Comparison of ENCODE assay signal across 10 mouse cellular contexts in the genomic region with DNA sequence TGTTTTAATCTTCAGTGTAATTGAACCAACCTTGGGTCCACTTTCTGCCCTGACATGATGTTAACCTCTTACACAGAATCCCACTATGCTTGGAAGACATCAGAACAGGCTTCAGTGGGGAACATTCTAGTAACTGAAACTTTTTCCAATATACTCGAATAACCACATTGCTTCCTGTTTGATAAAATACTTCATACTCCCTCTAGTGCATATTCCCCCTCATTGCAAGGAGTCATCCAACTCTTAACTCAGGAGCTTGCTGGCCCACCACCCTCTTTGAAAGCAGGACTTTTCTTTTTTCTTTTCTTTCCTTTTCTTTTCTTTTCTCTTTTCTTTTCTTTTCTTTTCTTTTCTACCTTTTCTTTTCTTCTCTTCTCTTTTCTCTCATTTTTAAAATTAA.
DNase-seq lines count a peak whose midpoint lies in the region; ATAC-seq and TF ChIP-seq lines count a peak whose summit lies in the region.
"Had no signal": no experiment of that assay in that cellular context is flagged by ENCODE, and none has a peak within 500 bp of the region (broad histone marks: within the 10 kb centered on the region; RNA-seq: fewer than 3 reads in every experiment).

No protein-coding gene starts in this region.

- no peak for TF ChIP-seq POLR2A in limb, embryonic 14.5 days (IDR thresholded peaks at IDR 0.05; ENCODE audit: borderline replicate concordance, extremely low read depth, insufficient read depth, insufficient read length)

- H3K9me3 ChIP-seq in limb, embryonic 14.5 days (ENCODE audit: control insufficient read depth, low read length) = no peaks in the 10 kb centered on the region
- H3K9me3 ChIP-seq in limb, embryonic 10.5 days (replicated peaks) = no peaks in the 10 kb centered on the region
- H3K9me3 ChIP-seq: neural tube, embryonic 12.5 days had no signal

- H3K4me3 ChIP-seq in gastrocnemius, adult 2 months = no peak overlapping the region
- H3K4me3 ChIP-seq in limb, embryonic 14.5 days (replicated peaks; ENCODE audit: low read length) = no peak overlapping the region
- H3K4me3 ChIP-seq in limb, embryonic 10.5 days = no peak overlapping the region
- H3K4me3 ChIP-seq: neural tube, embryonic 12.5 days had no signal

- intact Hi-C loops in gastrocnemius, adult 2 months (cut with DNase I) = no loop called here
- intact Hi-C loops in gastrocnemius, postnatal 36 days (cut with DNase I) = no loop called here

- no peaks in the 10 kb centered on the region for H3K4me1 ChIP-seq in limb, embryonic 14.5 days (ENCODE audit: control insufficient read depth, insufficient read depth, low read length)
- H3K4me1 ChIP-seq in limb, embryonic 10.5 days = no peaks in the 10 kb centered on the region
- H3K4me1 ChIP-seq: neural tube, embryonic 12.5 days had no signal

- H3K27me3 ChIP-seq in limb, embryonic 14.5 days (ENCODE audit: control insufficient read depth, insufficient read depth, low read length) = no peaks in the 10 kb centered on the region
- no peaks in the 10 kb centered on the region for H3K27me3 ChIP-seq in limb, embryonic 10.5 days (ENCODE audit: low read depth, poor library complexity, severe bottlenecking)
- H3K27me3 ChIP-seq: neural tube, embryonic 12.5 days had no signal

- no peak for ATAC-seq in limb, embryonic 14.5 days (ENCODE audit: low FRiP score, low read depth)
- no peak for ATAC-seq in erythroid progenitor cell, adult 5-6 weeks (replicated peaks; ENCODE audit: low FRiP score, poor library complexity, severe bottlenecking)

- no peak overlapping the region for H3K4me2 ChIP-seq in limb, embryonic 14.5 days (replicated peaks; ENCODE audit: low read depth, low read length, severe bottlenecking)
- H3K4me2 ChIP-seq: neural tube, embryonic 12.5 days had no signal

- H3K9ac ChIP-seq in limb, embryonic 14.5 days (ENCODE audit: low read depth, low read length, severe bottlenecking) = no peak overlapping the region
- H3K9ac ChIP-seq: liver, embryonic 14.5 days; neural tube, embryonic 12.5 days had no signal

- no peaks in the 10 kb centered on the region for H3K36me3 ChIP-seq in limb, embryonic 14.5 days (ENCODE audit: control insufficient read depth, insufficient read depth, low read length)
- no peaks in the 10 kb centered on the region for H3K36me3 ChIP-seq in limb, embryonic 10.5 days
- H3K36me3 ChIP-seq: neural tube, embryonic 12.5 days had no signal

- no peak for DNase-seq in gastrocnemius, adult 2 months
- DNase-seq in gastrocnemius, postnatal 36 days = no peak
- DNase-seq in limb, embryonic 14.5 days (ENCODE audit: low spot score) = peak; percentile 68
- DNase-seq in limb, embryonic 10.5 days (ENCODE audit: low spot score) = no peak
- DNase-seq in brain, adult 2 months (ENCODE audit: low read depth, low spot score) = peak; percentile 83
- DNase-seq in mesoderm, embryonic 11.5 days (ENCODE audit: low read depth, low spot score) = peak; percentile 47
- DNase-seq in right cerebral cortex, adult 18-20 months = no peak

- peak; percentile 37; the same call in 1 of the 2 replicates for TF ChIP-seq CTCF in gastrocnemius, adult 2 months (IDR thresholded peaks at IDR 0.05)

- 30% methylated on average over 1 of the region's 1 CpGs for WGBS in limb, embryonic 14.5 days
- 56% methylated on average over 1 of the region's 1 CpGs for WGBS in limb, embryonic 10.5 days

- no peak overlapping the region for H3K27ac ChIP-seq in gastrocnemius, adult 2 months
- no peak overlapping the region for H3K27ac ChIP-seq in limb, embryonic 14.5 days (replicated peaks; ENCODE audit: low read depth, low read length)
- no peak overlapping the region for H3K27ac ChIP-seq in limb, embryonic 10.5 days
- H3K27ac ChIP-seq: liver, embryonic 14.5 days; neural tube, embryonic 12.5 days had no signal

Comparison
In these comparisons a context has a peak if more than half of its experiments do, and no peak if none do; other contexts are left out.
1. DNase-seq: peak in limb, embryonic 14.5 days (single experiment), brain, adult 2 months (single experiment) and mesoderm, embryonic 11.5 days (single experiment); none in gastrocnemius, adult 2 months (single experiment), gastrocnemius, postnatal 36 days (0 of 2), limb, embryonic 10.5 days (single experiment) and right cerebral cortex, adult 18-20 months (single experiment).